Mouse (Mus musculus) limb, embryonic 13.5 days (tissue): ENCODE data around the gene Pank2. TPM values are rescaled to one million over a fixed set of nuclear protein-coding genes. Genes with fewer than 3 reads are reported as not detected.
A peak's percentile ranks its signal among the peaks of the same experiment; 100 is the strongest.
"Not testable (repeated sequence)": the region's sequence is repeated elsewhere in the genome, so short reads cannot be mapped to it uniquely, and the experiment has no call there.

Experiments
- ATAC-seq: fragments of 200-750 bp; cut with Nextera tagmentation; 2 replicates; pipeline ENCODE4 v1.8.0; 2017; ENCODE audit warnings: low read depth, moderate number of reproducible peaks, moderate TSS enrichment; ENCODE audit not compliant: low FRiP score
- H3K27ac ChIP-seq: fragments of 300-500 bp; sonication (generic); 2 replicates; pipeline ENCODE4 v1.5.1; 2015; ENCODE audit warnings: inconsistent platforms, mild to moderate bottlenecking, moderate library complexity
- H3K27me3 ChIP-seq: fragments of 300-500 bp; sonication (generic); 2 replicates; pipeline ENCODE4 v1.6.1; 2015; ENCODE audit warnings: mild to moderate bottlenecking, inconsistent platforms
- H3K36me3 ChIP-seq: fragments of 300-500 bp; sonication (generic); 2 replicates; pipeline ENCODE4 v1.6.1; 2015; ENCODE audit warnings: inconsistent platforms, mild to moderate bottlenecking, moderate library complexity
- H3K4me1 ChIP-seq: fragments of 300-500 bp; sonication (generic); 2 replicates; pipeline ENCODE4 v1.6.1; 2015; ENCODE audit warnings: inconsistent platforms
- H3K4me2 ChIP-seq: fragments of 300-500 bp; sonication (generic); replicated peaks from 2 replicates; pipeline ENCODE4 v1.6.1; 2015; ENCODE audit warnings: inconsistent platforms, mild to moderate bottlenecking, moderate library complexity
- H3K4me3 ChIP-seq: fragments of 300-500 bp; sonication (generic); 2 replicates; pipeline ENCODE4 v1.5.1; 2015; ENCODE audit warnings: moderate library complexity, mild to moderate bottlenecking, inconsistent platforms
- H3K9ac ChIP-seq: fragments of 300-500 bp; sonication (generic); 2 replicates; pipeline ENCODE4 v1.6.1; 2015; ENCODE audit warnings: mild to moderate bottlenecking, inconsistent platforms
- H3K9me3 ChIP-seq: fragments of 300-500 bp; sonication (generic); 2 replicates; pipeline ENCODE4 v1.6.1; 2016; ENCODE audit warnings: inconsistent platforms
- WGBS: fragments of 180-500 bp; shearing (Covaris S2); methylation state at CpG from one replicate; pipeline ENCODE4 v1.1.7; 2015; 5-methylcytosine and 5-hydroxymethylcytosine counted together
- polyA plus RNA-seq: library from polyadenylated mRNA; unstranded; fragments of >200 nt; fragmentation: Nextera tagmentation; extraction: Ambion mirVana; gene quantifications from 2 replicates; pipeline ENCODE4 v1.2.1, GENCODE M21; 2015

Pank2 gene
- polyA plus RNA-seq, result 39.0 and 39.3 TPM in 2 replicates

DNA sequence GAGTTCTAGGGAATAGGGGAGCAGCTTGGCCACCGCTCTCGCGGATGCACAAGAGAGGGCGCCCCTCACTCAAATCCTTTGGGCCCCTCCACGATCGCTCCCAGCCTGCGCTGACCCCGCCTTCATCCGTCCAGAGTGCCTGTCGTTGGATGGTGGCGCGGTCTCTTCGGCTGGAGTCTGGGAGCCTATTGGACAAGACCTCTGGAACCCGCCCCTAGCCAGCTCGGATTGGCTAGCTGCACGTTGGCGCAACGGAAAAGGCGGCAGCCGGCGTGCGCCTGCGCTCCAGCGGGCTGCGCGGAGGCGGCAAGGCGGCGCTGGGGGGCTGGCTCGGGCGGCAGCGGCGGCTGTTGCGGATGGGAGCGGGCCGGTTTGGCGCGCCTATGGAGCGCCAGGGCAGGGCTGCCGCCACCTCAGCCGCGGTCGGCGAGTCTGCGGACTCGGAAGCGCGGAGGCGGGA lies at the start of gene Pank2:
Gene Pank2, plus strand, starts transcription at position 283 of the 460 bp plus-strand sequence.
- ATAC-seq, result peak; percentile 99
- Histone ChIP-seq H3K27ac (peak within 1 kb of the TSS; percentile 99), H3K4me1 (peaks cover 31% of the 10 kb centered on the region), H3K27me3 (no peaks in the 10 kb centered on the region), H3K4me2 (peak within 1 kb of the TSS; percentile 73), H3K9me3 (no peaks in the 10 kb centered on the region), H3K4me3 (peak within 1 kb of the TSS; percentile 76), H3K36me3 (no peaks in the 10 kb centered on the region), H3K9ac (peak within 1 kb of the TSS; percentile 98)
- WGBS, result under 1% methylated on average over 47 of the region's 49 CpGs

DNA sequence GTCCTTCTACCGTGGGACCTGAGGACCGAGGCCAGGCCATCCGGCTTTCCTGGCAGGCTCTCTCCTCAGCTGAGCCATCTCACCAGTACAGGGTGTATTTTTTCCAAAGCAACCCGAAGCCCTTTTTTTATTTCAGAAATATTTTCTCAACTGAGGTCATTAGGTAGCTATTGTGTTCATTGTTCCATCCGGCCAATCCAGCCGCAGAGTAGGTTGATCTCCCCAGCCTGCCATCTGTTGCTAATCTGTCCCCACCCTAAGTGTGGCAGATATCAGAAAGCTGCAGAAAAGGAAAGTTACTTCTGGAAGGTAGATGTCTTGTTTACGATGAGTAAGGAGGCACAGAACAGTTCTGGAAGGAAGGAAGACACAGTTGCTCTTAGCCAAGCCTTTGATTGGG lies 48.5 kb upstream of the Pank2 start:
- no peak overlapping the region for H3K4me2 ChIP-seq
- H3K27ac ChIP-seq, result no peak overlapping the region
- no peak overlapping the region for H3K9ac ChIP-seq
- no peak for ATAC-seq
- peaks cover 23% of the 10 kb centered on the region for H3K36me3 ChIP-seq
- H3K4me1 ChIP-seq, result peaks cover 13% of the 10 kb centered on the region
- no peaks in the 10 kb centered on the region for H3K9me3 ChIP-seq
- 86% methylated on average over 7 of the region's 7 CpGs for WGBS
- no peak overlapping the region for H3K4me3 ChIP-seq
- H3K27me3 ChIP-seq, result no peaks in the 10 kb centered on the region

DNA sequence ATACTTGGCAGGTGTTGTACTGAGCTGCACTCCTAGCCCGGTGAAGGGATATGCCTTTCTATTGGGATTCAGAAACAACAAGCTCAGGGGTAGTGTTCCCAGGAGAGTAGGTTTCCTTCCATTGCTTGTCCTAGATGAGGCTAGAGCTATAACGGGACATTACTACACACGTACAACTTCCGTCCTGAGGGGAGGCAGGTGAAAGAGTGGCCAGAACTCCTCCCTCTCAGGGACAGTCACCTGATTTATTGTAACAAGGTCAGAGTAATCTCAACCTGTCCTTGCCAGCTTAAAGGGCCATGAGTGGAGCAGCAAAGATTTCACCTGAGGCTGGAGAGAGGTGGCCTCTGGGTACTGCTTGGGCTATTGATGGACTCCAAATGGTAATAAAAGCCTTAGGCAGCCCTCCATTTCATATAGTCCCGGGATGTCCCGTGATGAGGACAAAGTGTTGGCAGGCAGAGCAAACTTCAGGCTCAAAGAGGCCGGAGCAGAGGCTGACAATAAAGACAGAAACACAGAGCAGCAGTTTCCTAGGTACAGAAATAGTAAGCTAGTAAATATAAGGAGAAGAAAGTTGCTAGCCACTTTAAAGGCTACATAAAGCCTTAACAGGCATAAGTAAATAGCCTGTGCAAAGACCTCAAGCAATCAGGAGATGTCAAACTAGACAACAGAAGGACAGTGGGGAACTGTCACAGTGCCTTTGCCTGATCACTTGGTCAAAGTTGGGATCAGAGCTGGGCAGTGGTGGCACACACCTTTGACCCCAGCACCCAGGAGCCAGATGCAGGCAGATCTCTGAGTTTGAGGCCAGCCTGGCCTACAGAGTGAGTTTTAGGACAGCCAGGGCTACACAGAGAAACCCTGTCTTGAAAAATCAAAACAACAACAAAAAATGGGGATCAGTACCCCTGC lies 46.1 kb upstream of the Pank2 start:
- 80% methylated on average over 7 of the region's 7 CpGs for WGBS
- Histone ChIP-seq H3K27me3 (no peaks in the 10 kb centered on the region), H3K4me1 (peaks cover 1% of the 10 kb centered on the region)

DNA sequence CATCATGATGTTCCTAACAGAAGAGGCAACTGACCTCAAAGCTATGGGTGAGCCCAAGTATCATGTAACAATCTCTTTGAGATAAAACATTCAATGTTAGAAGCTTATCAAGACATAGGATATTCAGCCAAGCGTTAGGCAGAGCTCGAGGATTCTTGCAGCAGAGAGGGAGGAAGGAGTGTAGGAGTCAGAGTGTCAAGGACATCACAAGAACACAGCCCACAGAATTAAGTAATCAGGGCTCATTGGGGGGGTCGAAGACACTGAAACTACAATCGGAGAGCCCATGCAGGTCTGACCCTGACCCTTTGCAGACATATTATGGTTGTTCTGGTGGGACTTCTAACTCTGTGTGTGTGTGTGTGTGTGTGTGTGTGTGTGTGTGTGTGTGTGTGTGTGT lies 42.3 kb upstream of the Pank2 start:
- H3K27me3 ChIP-seq, result no peaks in the 10 kb centered on the region
- H3K9me3 ChIP-seq, result no peaks in the 10 kb centered on the region
- H3K9ac ChIP-seq, result no peak overlapping the region
- H3K27ac ChIP-seq, result no peak overlapping the region
- H3K4me1 ChIP-seq, result no peaks in the 10 kb centered on the region
- no peaks in the 10 kb centered on the region for H3K36me3 ChIP-seq
- WGBS, result 80% methylated on average over 4 of the region's 4 CpGs
- no peak overlapping the region for H3K4me2 ChIP-seq
- no peak overlapping the region for H3K4me3 ChIP-seq
- ATAC-seq, result no peak

More for the DNA sequence above, 46.1 kb upstream of the Pank2 start:
- Histone ChIP-seq H3K9me3 (no peaks in the 10 kb centered on the region), H3K27ac (no peak overlapping the region), H3K4me3 (no peak overlapping the region), H3K9ac (no peak overlapping the region), H3K36me3 (peaks cover 23% of the 10 kb centered on the region), H3K4me2 (no peak overlapping the region)
- ATAC-seq, result no peak

DNA sequence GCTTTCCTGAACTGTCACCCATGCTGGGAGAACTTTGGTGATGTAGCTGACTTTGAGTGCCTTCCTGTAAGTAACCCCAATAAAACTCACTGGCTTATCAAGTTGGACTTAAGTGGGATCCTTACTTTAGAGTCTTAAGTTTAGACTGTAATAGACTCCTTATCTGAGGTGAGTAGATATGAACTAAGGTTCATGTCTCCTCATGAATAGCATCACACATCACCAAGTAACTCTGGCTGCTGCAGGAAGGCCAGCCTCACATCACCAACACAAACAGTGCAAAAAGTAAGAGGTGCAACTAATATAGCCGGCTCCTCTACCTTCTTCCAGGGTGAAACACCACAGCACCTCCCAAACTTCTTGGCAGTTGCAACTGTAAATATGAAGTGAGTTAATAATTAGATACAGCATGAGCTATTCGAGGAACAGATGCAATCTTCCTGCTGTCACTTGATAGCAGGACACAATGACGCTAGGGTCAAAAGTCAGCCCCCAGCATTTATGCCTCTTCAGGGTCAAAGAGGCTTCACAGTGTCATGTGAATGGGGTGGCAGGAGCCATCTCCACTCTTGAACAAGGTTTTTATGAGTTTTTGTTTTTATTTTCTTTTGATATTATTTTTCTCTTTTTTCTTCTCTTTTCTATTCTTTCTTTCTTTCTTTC lies 40.3 kb upstream of the Pank2 start:
- Histone ChIP-seq H3K27me3 (no peaks in the 10 kb centered on the region), H3K9me3 (no peaks in the 10 kb centered on the region), H3K4me2 (no peak overlapping the region), H3K9ac (no peak overlapping the region), H3K36me3 (no peaks in the 10 kb centered on the region), H3K4me3 (no peak overlapping the region), H3K27ac (no peak overlapping the region), H3K4me1 (no peaks in the 10 kb centered on the region)
- no peak for ATAC-seq
- WGBS, result 78% methylated on average over 3 of the region's 3 CpGs

DNA sequence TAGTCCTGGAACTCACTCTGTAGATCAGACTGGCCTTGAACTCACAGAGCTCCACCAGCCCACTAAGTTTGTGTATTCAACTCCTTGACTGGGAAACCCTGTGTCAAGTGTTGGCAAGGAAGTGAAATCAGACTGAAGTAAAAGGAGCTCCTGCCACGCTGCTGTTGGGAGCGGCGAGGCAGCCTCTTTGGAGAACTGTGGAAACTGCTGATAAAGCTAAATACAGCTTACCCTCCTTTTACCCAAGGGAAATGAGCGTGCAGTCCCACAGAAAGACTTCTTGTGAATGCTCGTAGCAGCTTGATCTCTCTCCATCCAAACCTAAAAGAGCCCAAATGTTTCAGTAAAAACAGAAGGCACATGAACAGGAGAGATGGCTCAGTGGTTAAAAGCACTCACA lies 39.7 kb upstream of the Pank2 start:
- H3K9ac ChIP-seq, result no peak overlapping the region
- H3K4me3 ChIP-seq, result no peak overlapping the region
- H3K4me2 ChIP-seq, result no peak overlapping the region
- H3K36me3 ChIP-seq, result no peaks in the 10 kb centered on the region
- no peak overlapping the region for H3K27ac ChIP-seq
- no peak for ATAC-seq
- no peaks in the 10 kb centered on the region for H3K27me3 ChIP-seq
- no peaks in the 10 kb centered on the region for H3K9me3 ChIP-seq
- no peaks in the 10 kb centered on the region for H3K4me1 ChIP-seq
- 64% methylated on average over 5 of the region's 5 CpGs for WGBS

DNA sequence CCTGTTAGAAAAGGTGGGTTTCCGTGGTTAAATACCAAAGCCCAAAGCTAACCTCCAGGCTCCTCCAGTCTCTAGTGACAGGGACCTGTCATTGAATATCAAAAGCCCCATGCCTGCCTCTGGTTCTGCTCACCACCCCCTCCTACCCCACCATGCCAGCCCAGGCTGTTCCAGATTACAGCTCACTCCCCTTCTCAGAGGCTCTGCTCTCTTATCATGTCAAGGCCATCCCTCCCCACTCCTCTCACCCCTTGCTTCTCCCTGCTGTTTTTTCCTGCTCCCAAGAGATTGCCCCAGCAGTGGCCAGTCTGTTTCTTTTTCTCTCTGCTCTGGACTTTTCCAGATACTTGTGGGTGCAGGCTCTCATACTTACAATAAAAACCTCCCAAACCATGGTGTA lies 38.7 kb upstream of the Pank2 start:
- H3K36me3 ChIP-seq, result no peaks in the 10 kb centered on the region
- H3K9ac ChIP-seq, result no peak overlapping the region
- H3K4me3 ChIP-seq, result no peak overlapping the region
- H3K4me2 ChIP-seq, result no peak overlapping the region
- no peaks in the 10 kb centered on the region for H3K4me1 ChIP-seq
- no peak for ATAC-seq
- H3K27ac ChIP-seq, result no peak overlapping the region
- WGBS, result 72% methylated on average over 1 of the region's 1 CpGs
- H3K9me3 ChIP-seq, result no peaks in the 10 kb centered on the region
- H3K27me3 ChIP-seq, result no peaks in the 10 kb centered on the region

- Histone ChIP-seq H3K4me2 (no peak overlapping the region), H3K36me3 (no peaks in the 10 kb centered on the region), H3K4me1 (no peaks in the 10 kb centered on the region), H3K27me3 (no peaks in the 10 kb centered on the region), H3K27ac (no peak overlapping the region), H3K9ac (no peak overlapping the region), H3K9me3 (no peaks in the 10 kb centered on the region), H3K4me3 (no peak overlapping the region)
- no peak for ATAC-seq
- WGBS, result 84% methylated on average over 6 of the region's 6 CpGs
These were observed 37.1 kb upstream of the Pank2 start for GRCm38 (mm10) chr2:131225178-131225577.

GRCm38 (mm10) chr2:131226669-131227068 lies 35.6 kb upstream of the Pank2 start:
- not testable (repeated sequence) for H3K27ac ChIP-seq, H3K27me3 ChIP-seq, H3K9me3 ChIP-seq, ATAC-seq, H3K36me3 ChIP-seq, H3K4me1 ChIP-seq, H3K4me2 ChIP-seq, H3K9ac ChIP-seq, H3K4me3 ChIP-seq
- 63% methylated on average over 2 of the region's 2 CpGs for WGBS

DNA sequence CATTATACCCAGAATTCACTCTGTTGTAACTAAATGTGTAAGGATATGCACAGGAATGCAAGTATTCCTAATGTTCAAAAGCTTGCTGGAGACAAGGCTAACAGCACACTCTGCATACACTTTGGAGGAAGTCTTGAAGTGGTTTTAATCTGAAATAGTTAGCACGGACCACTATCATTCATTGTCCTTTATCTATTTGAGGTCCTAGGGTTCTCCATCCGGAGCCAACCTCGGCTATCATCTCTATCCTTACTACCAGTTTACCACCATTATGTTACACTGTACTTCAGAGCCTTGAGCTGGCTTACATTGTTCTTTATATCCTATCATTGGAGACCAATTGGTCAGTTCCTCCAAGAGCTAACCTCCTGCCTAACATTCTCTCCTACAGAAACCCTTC lies 35.1 kb upstream of the Pank2 start:
- H3K9me3 ChIP-seq, result no peaks in the 10 kb centered on the region
- no peak overlapping the region for H3K27ac ChIP-seq
- H3K9ac ChIP-seq, result no peak overlapping the region
- no peaks in the 10 kb centered on the region for H3K4me1 ChIP-seq
- H3K36me3 ChIP-seq, result no peaks in the 10 kb centered on the region
- WGBS, result 83% methylated on average over 3 of the region's 3 CpGs
- ATAC-seq, result no peak
- no peak overlapping the region for H3K4me2 ChIP-seq
- no peak overlapping the region for H3K4me3 ChIP-seq
- H3K27me3 ChIP-seq, result no peaks in the 10 kb centered on the region

DNA sequence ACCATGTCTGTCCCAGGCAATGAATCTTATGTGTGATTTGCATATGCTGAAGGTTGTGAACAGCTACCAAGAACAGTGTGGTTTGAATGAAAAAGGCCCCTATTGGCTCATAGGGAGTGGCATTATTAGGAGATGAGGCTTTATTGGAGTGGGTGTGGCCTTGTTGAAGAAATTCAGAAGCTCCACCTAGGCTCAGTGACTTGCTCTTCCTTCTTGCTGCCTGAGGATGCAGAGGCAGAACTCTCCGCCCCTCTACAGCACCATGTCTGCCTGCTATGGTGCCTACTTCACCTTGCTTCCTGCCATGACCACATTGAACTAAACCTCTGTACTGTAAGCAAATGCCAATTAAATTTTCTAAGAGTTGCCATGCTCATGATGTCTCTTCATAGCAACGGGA lies 29.7 kb upstream of the Pank2 start:
- Histone ChIP-seq H3K27ac (no peak overlapping the region), H3K27me3 (no peaks in the 10 kb centered on the region), H3K36me3 (0 out of 2 replicates have a peak, but pooled peaks cover 3% of the 10 kb centered on the region), H3K9ac (no peak overlapping the region), H3K9me3 (no peaks in the 10 kb centered on the region), H3K4me1 (peaks cover 21% of the 10 kb centered on the region), H3K4me3 (no peak overlapping the region), H3K4me2 (no peak overlapping the region)
- 72% methylated on average over 2 of the region's 2 CpGs for WGBS
- no peak for ATAC-seq

GRCm38 (mm10) chr2:131233307-131234126 lies 28.8 kb upstream of the Pank2 start, which contains the start of gene Mavs:
Gene Mavs (plus strand): TSS chr2:131234063.
- WGBS, result 10% methylated on average over 29 of the region's 29 CpGs

More at GRCm38 (mm10) chr2:131233307-131234126, 28.8 kb upstream of the Pank2 start, which contains the start of gene Mavs:
- H3K4me2 ChIP-seq, result peak within 1 kb of the TSS; percentile 93
- H3K9me3 ChIP-seq, result no peaks in the 10 kb centered on the region
- peak within 1 kb of the TSS; percentile 87 for H3K9ac ChIP-seq
- H3K4me3 ChIP-seq, result peak within 1 kb of the TSS; percentile 72
- ATAC-seq, result peak; percentile 100
- no peaks in the 10 kb centered on the region for H3K27me3 ChIP-seq
- H3K36me3 ChIP-seq, result peaks cover 9% of the 10 kb centered on the region; the same call in 1 of the 2 replicates
- H3K27ac ChIP-seq, result peak within 1 kb of the TSS; percentile 58; the same call in 1 of the 2 replicates
- peaks cover 21% of the 10 kb centered on the region for H3K4me1 ChIP-seq
